Mouse (Mus musculus) regulatory T cell (primary cell): ENCODE results near the gene Ss18l1.

Source experiments
- in situ Hi-C: fragments of 300-600 bp; cut with MboI, MseI; formaldehyde crosslinking; loops from one replicate; pipeline ENCODE4 v1.15.1; 2025; ENCODE audit warnings: high pct_unique_total_duplicates

The Ss18l1 gene

GRCm38 (mm10) chr2:180034753-180035152, 7.6 kb upstream of the Ss18l1 start:
- in situ Hi-C loops = no loop called here

DNA sequence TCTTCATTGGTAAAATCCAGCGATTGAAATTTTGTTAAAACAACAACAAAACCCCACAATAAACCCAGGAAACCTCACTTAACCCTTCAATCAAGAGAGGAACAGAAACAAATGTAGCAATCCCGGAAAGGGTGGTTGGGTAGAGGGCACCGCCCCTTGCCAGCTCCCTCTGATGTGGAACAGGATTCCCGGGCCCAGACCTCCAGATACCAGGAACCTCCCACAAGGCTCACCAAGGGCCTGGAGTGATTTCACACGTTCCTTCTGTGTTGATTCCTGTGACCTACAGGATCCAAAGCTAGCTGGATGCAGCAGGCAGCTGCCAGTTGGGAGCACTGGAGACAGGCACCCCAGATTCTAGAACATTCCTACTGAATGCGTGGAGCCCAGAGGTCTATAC, 1.9 kb upstream of the Ss18l1 start:
- in situ Hi-C loops = no loop called here

DNA sequence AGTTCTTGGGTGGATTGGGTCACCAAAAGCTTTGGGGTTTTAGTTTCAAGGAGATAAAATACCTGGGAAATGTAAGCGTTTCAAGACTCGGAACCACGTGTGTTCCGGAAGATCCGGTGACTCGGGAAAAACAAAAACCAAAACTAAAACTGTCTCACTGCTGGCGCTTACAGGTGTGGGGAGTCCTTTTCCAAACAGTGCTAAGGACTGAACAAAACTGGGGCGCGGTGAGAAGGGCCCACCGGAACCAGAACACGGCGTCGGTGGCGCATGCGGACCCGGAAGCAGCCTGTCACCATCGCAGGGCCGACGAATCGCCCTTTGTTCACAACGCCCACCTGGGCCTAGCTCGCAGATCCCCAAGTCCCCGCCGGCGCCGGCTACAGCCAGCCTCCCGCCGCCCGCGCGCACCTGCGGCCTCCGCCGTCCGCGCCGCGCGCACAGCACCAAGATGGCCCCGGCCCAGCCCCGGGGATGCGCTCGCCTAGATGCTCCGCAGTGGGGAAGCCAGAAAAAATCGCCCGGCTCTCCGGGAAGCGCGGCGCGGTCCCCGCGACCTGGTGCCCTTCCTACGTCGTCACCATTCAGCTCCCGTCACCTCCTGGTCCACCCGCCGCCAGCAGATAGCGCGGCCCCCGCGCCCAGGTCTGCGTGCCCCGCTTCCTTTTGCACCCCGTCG, 593 bp upstream of the Ss18l1 start:
- in situ Hi-C loops = no loop called here

DNA sequence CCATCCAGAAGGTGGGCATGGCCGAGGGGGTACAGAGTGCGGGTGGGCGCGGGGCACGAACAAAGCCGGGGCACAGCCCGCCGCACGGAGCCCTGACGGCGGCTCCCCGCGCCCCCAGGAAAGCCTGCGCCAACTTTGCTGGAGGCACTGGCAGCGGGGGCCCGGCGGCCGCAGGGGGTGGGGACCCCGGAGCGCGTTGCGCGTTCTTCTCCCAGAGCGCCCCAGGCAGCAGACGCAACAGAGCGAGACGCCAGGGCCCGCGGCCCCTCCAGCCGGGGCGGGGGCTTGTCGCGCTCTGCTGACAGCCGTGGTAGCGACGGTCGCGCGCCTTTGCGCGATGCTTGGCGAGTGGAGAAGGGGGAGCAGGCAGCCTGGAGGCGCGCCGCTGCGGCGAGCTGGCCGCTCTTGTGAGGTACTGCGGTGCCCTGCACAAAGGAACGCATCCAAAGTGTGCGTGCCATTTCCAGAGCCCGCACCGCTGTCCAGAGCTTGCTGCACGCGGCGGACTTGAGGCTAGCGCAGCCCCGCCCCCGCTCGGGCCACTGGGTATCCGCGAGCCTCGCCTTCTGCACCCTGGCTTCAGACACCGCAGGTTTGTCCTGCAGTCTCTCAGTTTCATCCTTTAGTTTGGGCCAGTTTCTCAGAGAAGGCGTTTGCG, 678 bp downstream of the Ss18l1 start:
- in situ Hi-C loops = no loop called here

GRCm38 (mm10) chr2:180045283-180045682, 3.0 kb downstream of the Ss18l1 start:
- in situ Hi-C loops = loop anchor here (5.0 kb wide), 1 partner anchor 128 kb away; no protein-coding TSS in a partner anchor

DNA sequence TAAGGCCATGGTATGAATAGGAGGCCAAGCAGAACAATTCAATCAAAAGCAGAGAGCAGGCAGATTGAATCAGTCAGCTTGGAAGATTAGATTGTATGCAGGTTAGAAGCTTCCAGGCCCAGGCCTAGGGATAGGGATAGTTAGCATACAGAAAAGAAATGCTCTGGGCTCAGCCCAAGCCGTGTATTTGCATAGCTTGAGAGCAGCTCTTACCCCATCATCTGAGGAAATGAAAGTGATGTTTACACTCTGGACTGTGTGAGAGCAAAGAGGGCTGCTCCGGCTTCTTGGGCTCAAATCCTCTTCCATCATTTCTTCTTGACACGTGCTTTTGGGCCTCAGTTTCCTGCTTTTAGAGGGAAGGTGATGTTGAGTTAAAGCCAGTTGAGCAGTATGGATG, 5.3 kb downstream of the Ss18l1 start:
- in situ Hi-C loops = loop anchor here (5.0 kb wide), 1 partner anchor 130 kb away; no protein-coding TSS in a partner anchor

DNA sequence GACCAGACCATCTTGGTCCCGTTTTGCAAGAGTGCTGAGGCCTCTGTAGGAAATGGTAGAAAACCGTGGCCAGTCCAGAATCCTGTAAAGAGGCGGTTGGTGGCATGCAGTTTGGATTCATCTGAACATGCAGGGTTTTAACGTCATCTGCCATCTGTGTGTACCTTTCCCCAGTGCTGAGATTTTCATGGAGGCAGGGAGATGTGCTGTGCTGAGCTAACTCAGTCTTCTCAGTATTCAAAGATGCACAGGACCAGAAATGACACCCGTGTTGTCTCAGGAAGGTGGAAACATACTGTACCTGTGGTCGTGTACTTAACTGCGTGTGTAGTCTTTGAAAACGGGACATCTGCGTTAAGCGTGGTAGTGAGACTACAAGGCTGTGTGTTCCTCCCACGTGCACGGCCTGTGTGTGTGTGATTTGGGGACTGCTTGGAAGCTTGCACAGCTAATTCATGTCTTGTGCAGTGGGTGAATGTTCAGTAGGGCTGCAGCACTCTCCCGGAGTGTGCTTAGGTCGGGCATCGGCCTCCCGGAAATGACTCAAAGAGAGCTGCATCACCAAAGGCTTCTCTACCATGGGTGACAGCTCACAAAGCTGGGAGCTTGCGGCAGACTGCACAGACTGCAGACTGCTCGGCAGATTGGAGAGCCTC, 5.8 kb downstream of the Ss18l1 start:
- in situ Hi-C loops = loop anchor here (5.0 kb wide), 1 partner anchor 131 kb away; no protein-coding TSS in a partner anchor

- in situ Hi-C loops = no loop called here
Observed at GRCm38 (mm10) chr2:180050986-180051385, 8.7 kb downstream of the Ss18l1 start.

- in situ Hi-C loops = no loop called here
Observed at GRCm38 (mm10) chr2:180051986-180052733, 9.9 kb downstream of the Ss18l1 start.

DNA sequence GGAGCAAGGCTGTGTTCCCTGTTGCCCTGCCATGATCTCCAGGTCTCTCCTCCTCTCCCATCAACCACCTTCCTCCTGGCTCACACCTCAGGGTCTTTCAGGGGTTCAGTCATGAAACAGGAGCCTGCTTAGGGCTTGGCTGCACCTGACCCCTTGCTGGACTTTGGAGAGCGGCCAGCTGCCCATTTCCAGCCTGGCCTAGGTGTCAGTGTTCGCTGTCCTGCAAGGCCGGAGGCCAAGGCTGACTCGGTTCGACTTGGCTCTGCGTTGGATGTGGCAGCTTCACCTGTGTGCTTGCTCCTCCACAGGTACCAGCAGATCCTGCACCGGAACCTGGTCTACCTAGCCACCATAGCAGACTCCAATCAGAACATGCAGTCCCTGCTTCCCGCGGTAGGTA, 10.7 kb downstream of the Ss18l1 start:
- in situ Hi-C loops = no loop called here

DNA sequence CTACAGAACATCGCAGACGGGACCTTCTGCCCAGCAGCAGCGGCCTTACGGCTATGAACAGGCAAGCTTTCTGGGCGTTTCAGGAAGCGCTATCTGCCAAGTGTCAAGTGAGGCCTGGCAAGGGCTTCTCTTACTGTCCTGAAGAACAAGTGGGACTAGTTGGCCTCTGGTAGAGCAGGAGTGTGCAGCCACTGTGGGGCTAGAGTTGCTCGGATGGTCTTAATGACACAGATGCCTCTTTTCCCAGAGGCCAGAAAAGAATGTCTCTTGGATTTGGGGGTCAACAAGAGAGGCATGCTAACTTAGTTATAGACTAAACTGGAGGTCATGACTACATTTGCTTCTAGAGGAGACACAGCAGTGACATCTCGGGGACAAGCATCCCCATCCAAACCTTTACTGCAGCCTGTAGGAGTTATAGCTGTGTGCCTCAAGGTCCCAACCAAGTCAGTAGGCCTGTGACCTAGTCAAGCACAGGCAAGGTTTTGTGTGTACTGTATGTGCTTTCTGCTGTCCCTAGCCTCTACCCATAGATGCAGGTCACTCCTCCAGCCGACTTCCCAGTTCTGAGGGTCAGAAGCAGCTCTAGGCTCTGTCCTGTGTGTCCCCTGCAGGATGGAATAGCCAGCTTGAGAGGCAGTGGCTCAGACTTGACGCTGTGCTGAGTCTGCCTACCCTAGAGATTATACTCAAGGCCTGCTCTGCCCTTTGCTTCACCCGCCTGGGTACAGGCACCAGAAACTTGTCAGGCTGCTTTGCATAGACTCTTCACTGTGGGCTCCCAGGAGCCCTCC, 21.2 kb downstream of the Ss18l1 start:
- in situ Hi-C loops = no loop called here

DNA sequence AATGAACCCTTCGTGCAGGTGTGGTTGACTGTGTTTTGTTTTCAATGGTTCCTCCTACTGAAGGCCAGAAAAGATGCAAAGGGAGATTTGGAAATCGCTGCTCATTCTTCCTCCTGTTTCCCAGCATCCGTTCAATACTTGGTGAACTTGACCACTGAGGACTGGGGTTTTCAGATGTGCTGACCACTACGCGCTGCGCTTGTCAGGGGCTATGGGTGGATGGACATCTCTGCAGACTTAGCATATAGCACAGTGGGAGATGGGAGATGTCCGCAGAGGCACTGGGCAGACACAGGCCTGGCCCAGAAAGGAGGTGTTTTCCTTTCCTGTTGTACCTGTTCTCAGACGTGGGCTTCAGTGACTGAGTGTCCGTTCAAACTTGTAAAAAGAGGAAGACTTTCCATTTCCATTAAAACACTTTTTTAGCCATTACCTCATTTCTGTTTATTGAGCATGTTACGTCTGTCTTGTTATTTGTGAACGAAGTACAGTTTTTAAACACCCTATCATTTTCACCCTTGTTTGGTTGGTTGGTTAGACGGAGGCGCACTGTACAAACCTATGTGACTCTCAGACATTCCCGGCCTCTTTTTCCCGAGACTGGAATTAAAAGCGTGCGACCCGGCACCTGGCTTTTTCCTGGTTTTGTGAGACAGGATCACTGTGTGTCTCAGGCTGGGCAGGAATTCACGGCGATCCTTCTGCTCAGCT, 27.6 kb downstream of the Ss18l1 start:
- in situ Hi-C loops = no loop called here

DNA sequence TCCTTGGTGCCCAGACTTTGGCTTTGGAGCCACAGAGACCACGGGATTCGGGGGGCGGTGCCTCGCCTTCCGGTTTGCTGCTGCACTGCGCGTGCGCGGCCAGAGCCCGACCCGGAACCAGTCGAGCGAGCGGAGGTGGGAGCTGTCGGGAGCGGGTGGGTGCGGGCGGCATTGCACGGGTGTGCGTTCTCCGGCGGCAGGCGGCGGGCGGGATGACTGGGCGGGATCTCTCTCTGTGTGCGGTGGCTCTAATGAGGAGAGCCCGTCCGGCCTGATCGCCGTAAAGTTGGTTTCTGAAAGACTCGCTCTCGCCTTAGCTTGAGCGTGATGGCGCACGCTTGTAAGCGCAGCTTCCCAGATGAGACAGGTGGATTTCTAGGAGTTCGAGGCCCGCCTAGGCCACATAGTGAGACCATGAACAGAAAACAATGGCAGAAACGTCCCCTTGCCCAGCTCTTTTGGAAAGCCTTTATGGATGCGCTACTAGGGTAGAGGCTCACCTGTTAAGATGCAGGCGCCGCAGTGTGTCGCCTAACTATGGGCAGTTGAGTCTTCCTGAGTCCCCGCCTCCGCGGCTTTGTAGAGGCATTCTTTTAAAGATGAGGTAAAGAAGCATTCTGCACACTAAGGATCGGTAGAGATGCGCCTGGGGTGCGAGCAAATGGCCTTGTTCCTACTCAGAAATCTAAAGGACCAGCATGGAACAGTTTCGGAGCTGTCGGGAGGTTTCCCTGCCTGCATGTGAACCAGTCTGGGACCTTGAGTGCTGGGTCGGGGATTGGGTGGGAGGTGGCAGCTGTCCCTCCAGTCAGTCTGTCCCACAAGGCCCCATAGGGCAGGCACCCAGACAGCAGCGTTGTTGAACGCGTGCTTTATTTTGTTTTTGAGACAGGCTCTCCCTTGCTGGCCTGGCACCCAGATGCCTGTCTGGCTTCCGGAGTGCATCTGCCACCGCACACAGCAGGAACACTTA, 28.5 kb downstream of the Ss18l1 start, which contains the start of gene Mtg2:
Gene Mtg2 (plus strand): TSS at position 108 of the 973 bp plus-strand sequence.
- in situ Hi-C loops = no loop called here

- in situ Hi-C loops = no loop called here
Observed at GRCm38 (mm10) chr2:180071671-180072070, 29.4 kb downstream of the Ss18l1 start.

- in situ Hi-C loops = no loop called here
Observed at GRCm38 (mm10) chr2:180072886-180073285, 30.6 kb downstream of the Ss18l1 start.

DNA sequence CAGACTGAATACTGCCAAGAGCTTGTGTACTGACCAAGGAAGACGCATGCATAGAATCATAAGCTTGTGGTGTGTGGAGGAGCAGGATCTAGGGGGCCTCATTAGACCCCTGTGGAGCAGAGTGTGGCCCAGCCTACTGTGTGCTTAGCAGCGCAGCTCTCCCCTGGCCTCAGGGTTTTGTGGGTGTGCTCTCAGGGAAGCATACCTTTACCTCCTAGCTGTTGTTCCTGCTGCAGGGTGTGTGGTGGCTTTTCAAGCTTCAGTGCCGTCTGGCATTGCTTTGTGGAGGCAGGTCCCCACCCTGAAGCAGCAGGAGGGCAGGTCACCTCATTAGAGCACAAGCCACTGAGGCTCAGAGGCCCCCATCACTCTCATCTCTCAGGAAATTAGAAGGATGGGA, 35.3 kb downstream of the Ss18l1 start:
- in situ Hi-C loops = no loop called here

GRCm38 (mm10) chr2:180080680-180081079, 38.4 kb downstream of the Ss18l1 start:
- in situ Hi-C loops = no loop called here

DNA sequence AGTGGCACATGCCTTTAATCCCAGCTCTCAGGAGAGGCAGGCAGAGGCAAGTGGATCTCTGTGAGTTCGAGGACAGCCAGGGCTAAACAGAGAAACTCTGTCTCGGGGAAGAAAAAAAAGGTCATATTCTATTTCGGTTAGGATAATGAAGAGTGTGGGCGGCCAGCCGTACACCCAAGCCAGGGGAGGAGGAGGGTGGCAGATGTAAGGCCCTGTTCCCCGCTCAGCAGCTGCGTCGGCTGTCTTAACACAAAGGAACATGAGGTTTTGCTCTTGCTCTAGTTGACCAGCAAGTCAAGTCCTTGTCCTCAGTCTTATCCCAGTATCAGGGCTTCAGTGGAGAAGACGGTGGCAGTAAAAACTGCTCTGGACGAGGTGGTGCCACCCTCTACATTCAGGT, 40.8 kb downstream of the Ss18l1 start:
- in situ Hi-C loops = no loop called here

GRCm38 (mm10) chr2:180084565-180084964, 42.3 kb downstream of the Ss18l1 start:
- in situ Hi-C loops = no loop called here
